Mouse (Mus musculus) heart, adult 2 months (tissue): Measurements from ENCODE around the gene Cnnm1. TPM values are rescaled to one million over a fixed set of nuclear protein-coding genes. Genes with fewer than 3 reads are reported as not detected.

Experiments
- DNase-seq, 2 experiments: peaks; one replicate each; pipeline ENCODE4 v3.0.0; 2021
- H3K27ac ChIP-seq: fragments of 200-600 bp; 2 replicates; pipeline ENCODE4 v1.8.1; 2022
- H3K27me3 ChIP-seq: fragments of 200-500 bp; 2 replicates; pipeline ENCODE4 v1.6.1; 2012; ENCODE audit warnings: mild to moderate bottlenecking, low read length, inconsistent platforms, mixed read lengths; ENCODE audit not compliant: control insufficient read depth, insufficient read depth
- H3K36me3 ChIP-seq: fragments of 200-500 bp; 2 replicates; pipeline ENCODE4 v1.6.1; 2012; ENCODE audit warnings: low read length, inconsistent platforms; ENCODE audit not compliant: control insufficient read depth, insufficient read depth
- H3K4me1 ChIP-seq: fragments of 200-500 bp; 2 replicates; pipeline ENCODE4 v1.6.1; 2011; ENCODE audit warnings: low read length; ENCODE audit not compliant: control insufficient read depth, insufficient read depth
- H3K4me3 ChIP-seq: fragments of 200-600 bp; 2 replicates; pipeline ENCODE4 v1.8.1; 2022
- H3K79me2 ChIP-seq: fragments of 200-500 bp; replicated peaks from 2 replicates; pipeline ENCODE4 v1.6.1; 2012; ENCODE audit warnings: mild to moderate bottlenecking, inconsistent platforms, low read length, moderate library complexity, mixed read lengths; ENCODE audit not compliant: control insufficient read depth, insufficient read depth
- H3K9ac ChIP-seq: fragments of 200-500 bp; 2 replicates; pipeline ENCODE4 v1.6.1; 2012; ENCODE audit warnings: low read depth, mild to moderate bottlenecking, control low read depth, inconsistent platforms, low read length, mixed read lengths
- CTCF ChIP-seq: fragments of 200-600 bp; IDR thresholded peaks from 2 replicates; pipeline ENCODE4 v1.8.1; 2022; ENCODE audit warnings: antibody characterized with exemption, mild to moderate bottlenecking, moderate library complexity
- EP300 ChIP-seq: fragments of 200-500 bp; IDR thresholded peaks from 2 replicates; pipeline ENCODE4 v1.6.1; 2011; ENCODE audit warnings: low read depth, low read length, control low read depth; ENCODE audit not compliant: insufficient read depth
- POLR2A ChIP-seq: fragments of 200-500 bp; IDR thresholded peaks from 2 replicates; pipeline ENCODE4 v1.6.1; 2011; ENCODE audit warnings: mild to moderate bottlenecking, low read depth, low read length, control low read depth; ENCODE audit not compliant: insufficient read depth
- WGBS: fragments of 180-500 bp; shearing (Covaris S2); methylation state at CpG from one replicate; pipeline ENCODE4 v1.1.7; 2018; 5-methylcytosine and 5-hydroxymethylcytosine counted together
- intact Hi-C: fragments of 180-260 bp; cut with DNase I; formaldehyde crosslinking; loops from one replicate; pipeline ENCODE4 v1.15.1; 2025
- long read RNA-seq: library from polyadenylated mRNA; stranded (forward); transcript quantifications from one replicate; pipeline ENCODE4 v2.0.0, GENCODE M21; 2021
- polyA plus RNA-seq: library from polyadenylated mRNA; depleted of rRNA; stranded (reverse); fragments of >200 nt; gene quantifications from 2 replicates; pipeline ENCODE4 v1.2.3, GENCODE M21; 2012; rRNA removed
- total RNA-seq, 2 experiments: library from RNA; stranded (reverse); gene quantifications; 2 replicates each; pipeline ENCODE4 v1.2.3; 2021

The Cnnm1 gene
- total RNA-seq: under 1 TPM; 0.05 TPM
- polyA plus RNA-seq: 0.03 and 0.04 TPM in 2 replicates
- long read RNA-seq: 0 reads

- no peaks in the 10 kb centered on the region for H3K79me2 ChIP-seq
- H3K27me3 ChIP-seq: peaks cover 16% of the 10 kb centered on the region
- intact Hi-C loops: no loop called here
- TF ChIP-seq POLR2A (no peak), EP300 (no peak), CTCF (no peak)
- no peak within 1 kb of the TSS for H3K27ac ChIP-seq
- DNase-seq: peak; percentile 27 to 36
- WGBS: under 1% methylated on average over 51 of the region's 51 CpGs
- no peaks in the 10 kb centered on the region for H3K36me3 ChIP-seq
- no peak within 1 kb of the TSS for H3K9ac ChIP-seq
- H3K4me3 ChIP-seq: peak within 1 kb of the TSS; percentile 42
- H3K4me1 ChIP-seq: no peaks in the 10 kb centered on the region
These were observed at the start of gene Cnnm1 for GRCm38 (mm10) chr19:43440112-43440737. Gene Cnnm1, plus strand, starts transcription at chr19:43440436.

GRCm38 (mm10) chr19:43396327-43396726 is 43.9 kb upstream of the Cnnm1 start:
- Histone ChIP-seq H3K9ac (no peak overlapping the region), H3K4me1 (no peaks in the 10 kb centered on the region), H3K36me3 (no peaks in the 10 kb centered on the region), H3K4me3 (no peak overlapping the region), H3K27me3 (no peaks in the 10 kb centered on the region), H3K27ac (no peak overlapping the region), H3K79me2 (no peaks in the 10 kb centered on the region)
- WGBS: 7% methylated on average over 4 of the region's 4 CpGs
- DNase-seq: no peak
- TF ChIP-seq CTCF: peak; percentile 86
- no peak for TF ChIP-seq EP300
- intact Hi-C loops: loop anchor here (1.0 to 10.0 kb wide), 3 partner anchors 369 to 1082 kb away; no protein-coding TSS in a partner anchor

- Histone ChIP-seq H3K36me3 (no peaks in the 10 kb centered on the region), H3K9ac (no peak overlapping the region), H3K4me3 (no peak overlapping the region), H3K79me2 (no peaks in the 10 kb centered on the region), H3K27ac (no peak overlapping the region), H3K4me1 (no peaks in the 10 kb centered on the region), H3K27me3 (0 out of 2 replicates have a peak, but pooled peaks cover 1% of the 10 kb centered on the region)
- intact Hi-C loops: no loop called here
- DNase-seq: no peak
- TF ChIP-seq CTCF (peak; percentile 33), EP300 (no peak)
- WGBS: 37% methylated on average over 1 of the region's 1 CpGs
These were observed 33.1 kb upstream of the Cnnm1 start for GRCm38 (mm10) chr19:43407181-43407580.

GRCm38 (mm10) chr19:43415565-43415964 is 24.7 kb upstream of the Cnnm1 start:
- no peaks in the 10 kb centered on the region for H3K36me3 ChIP-seq
- DNase-seq: no peak
- intact Hi-C loops: no loop called here
- TF ChIP-seq EP300 (no peak), CTCF (no peak), POLR2A (no peak)
- H3K27ac ChIP-seq: no peak overlapping the region
- no peaks in the 10 kb centered on the region for H3K4me1 ChIP-seq
- no peak overlapping the region for H3K4me3 ChIP-seq
- WGBS: 48% methylated on average over 2 of the region's 2 CpGs
- no peak overlapping the region for H3K9ac ChIP-seq
- H3K27me3 ChIP-seq: no peaks in the 10 kb centered on the region
- H3K79me2 ChIP-seq: no peaks in the 10 kb centered on the region

GRCm38 (mm10) chr19:43420506-43420905 is 19.7 kb upstream of the Cnnm1 start:
- Histone ChIP-seq H3K36me3 (no peaks in the 10 kb centered on the region), H3K4me1 (no peaks in the 10 kb centered on the region), H3K4me3 (no peak overlapping the region), H3K27me3 (no peaks in the 10 kb centered on the region), H3K79me2 (no peaks in the 10 kb centered on the region), H3K9ac (no peak overlapping the region), H3K27ac (no peak overlapping the region)
- intact Hi-C loops: no loop called here
- TF ChIP-seq POLR2A: no peak
- TF ChIP-seq CTCF: no peak
- no peak for TF ChIP-seq EP300
- DNase-seq: no peak
- whole genome bisulfite sequencing: 77% methylated on average over 3 of the region's 3 CpGs

- H3K9ac ChIP-seq: no peak overlapping the region
- TF ChIP-seq CTCF: no peak
- TF ChIP-seq POLR2A: no peak
- TF ChIP-seq EP300: no peak
- peaks cover 1% of the 10 kb centered on the region; the same call in 1 of the 2 replicates for H3K27me3 ChIP-seq
- H3K27ac ChIP-seq: no peak overlapping the region
- H3K4me3 ChIP-seq: no peak overlapping the region
- H3K79me2 ChIP-seq: no peaks in the 10 kb centered on the region
- intact Hi-C loops: no loop called here
- no peaks in the 10 kb centered on the region for H3K36me3 ChIP-seq
- 66% methylated on average over 2 of the region's 2 CpGs for WGBS
- DNase-seq: no peak
- no peaks in the 10 kb centered on the region for H3K4me1 ChIP-seq
These were observed 16.2 kb upstream of the Cnnm1 start for GRCm38 (mm10) chr19:43424082-43424481.
